Comparison of ENCODE assay signal across 9 mouse cellular contexts in genomic region chr1:60745664-60746063, GRCm38 (mm10). TPM values are rescaled to one million over a fixed set of nuclear protein-coding genes. Genes with fewer than 3 reads are reported as not detected.
DNase-seq lines count a peak whose midpoint lies in the region; ATAC-seq and TF ChIP-seq lines count a peak whose summit lies in the region.
"Had no signal": no experiment of that assay in that cellular context is flagged by ENCODE, and none has a peak within 500 bp of the region (broad histone marks: within the 10 kb centered on the region; RNA-seq: fewer than 3 reads in every experiment).

No protein-coding gene starts in this region.

- no peak for TF ChIP-seq EP300 in MEL (IDR thresholded peaks at IDR 0.05; ENCODE audit: low read depth in 1 of 2, low read length in 2 of 2)

- H3K36me3 ChIP-seq in heart, embryonic 10.5 days: no peaks in the 10 kb centered on the region
- no peaks in the 10 kb centered on the region for H3K36me3 ChIP-seq in MEL (ENCODE audit: control insufficient read depth in 1 of 2, insufficient read depth in 2 of 2, low read length in 2 of 2)
- no peaks in the 10 kb centered on the region for H3K36me3 ChIP-seq in heart, embryonic 13.5 days
- no peaks in the 10 kb centered on the region for H3K36me3 ChIP-seq in limb, embryonic 14.5 days (ENCODE audit: control insufficient read depth, insufficient read depth, low read length)
- H3K36me3 ChIP-seq in hindbrain, embryonic 10.5 days: no peaks in the 10 kb centered on the region
- no peaks in the 10 kb centered on the region for H3K36me3 ChIP-seq in midbrain, embryonic 10.5 days

- H3K4me2 ChIP-seq in heart, embryonic 13.5 days: no peak overlapping the region
- H3K4me2 ChIP-seq in limb, embryonic 14.5 days (replicated peaks; ENCODE audit: low read depth, low read length, severe bottlenecking): no peak overlapping the region

- ATAC-seq in heart, embryonic 13.5 days (ENCODE audit: extremely low read depth, insufficient number of reproducible peaks, low FRiP score, low TSS enrichment): no peak
- ATAC-seq in limb, embryonic 14.5 days (ENCODE audit: low FRiP score, low read depth): no peak; the same call in 1 of the 2 replicates

- no peaks in the 10 kb centered on the region for H3K27me3 ChIP-seq in heart, embryonic 10.5 days (ENCODE audit: insufficient read depth, poor library complexity, severe bottlenecking)
- no peaks in the 10 kb centered on the region for H3K27me3 ChIP-seq in MEL (ENCODE audit: control insufficient read depth in 1 of 2, insufficient read depth in 2 of 2, low read length in 2 of 2)
- no peaks in the 10 kb centered on the region for H3K27me3 ChIP-seq in heart, embryonic 13.5 days (replicated peaks)
- H3K27me3 ChIP-seq in limb, embryonic 14.5 days (ENCODE audit: control insufficient read depth, insufficient read depth, low read length): no peaks in the 10 kb centered on the region
- H3K27me3 ChIP-seq in hindbrain, embryonic 10.5 days (ENCODE audit: insufficient read depth, poor library complexity, severe bottlenecking): no peaks in the 10 kb centered on the region
- H3K27me3 ChIP-seq in midbrain, embryonic 10.5 days (ENCODE audit: low read depth, poor library complexity, severe bottlenecking): no peaks in the 10 kb centered on the region

- no peak for TF ChIP-seq RAD21 in MEL (IDR thresholded peaks at IDR 0.05; ENCODE audit: low read depth, low read length)

- H3K9ac ChIP-seq in MEL (ENCODE audit: control insufficient read depth, low read depth, low read length, poor library complexity, severe bottlenecking): no peak overlapping the region
- H3K9ac ChIP-seq in heart, embryonic 13.5 days: no peak overlapping the region
- H3K9ac ChIP-seq in limb, embryonic 14.5 days (ENCODE audit: low read depth, low read length, severe bottlenecking): no peak overlapping the region

- TF ChIP-seq POLR2A in MEL (IDR thresholded peaks at IDR 0.05; ENCODE audit: control insufficient read depth in 1 of 2, insufficient read depth in 1 of 2, low read depth in 1 of 2, low read length in 2 of 2, poor library complexity in 1 of 2): no peak
- no peak for TF ChIP-seq POLR2A in limb, embryonic 14.5 days (IDR thresholded peaks at IDR 0.05; ENCODE audit: borderline replicate concordance, extremely low read depth, insufficient read depth, insufficient read length)

- no peak for TF ChIP-seq CTCF in MEL (IDR thresholded peaks at IDR 0.05 in 2 of 3, conservative IDR thresholded peaks at IDR 0.05 in 1 of 3; ENCODE audit: control insufficient read depth in 1 of 3, insufficient read depth in 1 of 3, low read depth in 2 of 3, low read length in 3 of 3, poor library complexity in 1 of 3, severe bottlenecking in 1 of 3)

- peak; percentile 89 for DNase-seq in heart, adult 11 months
- DNase-seq in heart, embryonic 10.5 days (ENCODE audit: low spot score): no peak
- peak; percentile 7 for DNase-seq in MEL (ENCODE audit: low read depth, low spot score)
- peak; percentile 70 for DNase-seq in limb, embryonic 14.5 days (ENCODE audit: low spot score)
- DNase-seq in hindbrain, embryonic 10.5 days (ENCODE audit: low spot score): no peak
- no peak for DNase-seq in MN1 (ENCODE audit: low spot score)
- no peak for DNase-seq in midbrain, embryonic 10.5 days (ENCODE audit: low spot score)
- DNase-seq: midbrain, embryonic 14.5 days had no signal

- no peak overlapping the region for H3K27ac ChIP-seq in heart, embryonic 10.5 days
- no peak overlapping the region for H3K27ac ChIP-seq in MEL (ENCODE audit: control insufficient read depth, low read depth, low read length)
- H3K27ac ChIP-seq in heart, embryonic 13.5 days (replicated peaks): peak overlapping the region; percentile 67; the same call in 1 of the 2 replicates
- H3K27ac ChIP-seq in limb, embryonic 14.5 days (replicated peaks; ENCODE audit: low read depth, low read length): no peak overlapping the region; the same call in 1 of the 2 replicates
- no peak overlapping the region for H3K27ac ChIP-seq in hindbrain, embryonic 10.5 days
- no peak overlapping the region for H3K27ac ChIP-seq in midbrain, embryonic 10.5 days (replicated peaks)

- H3K4me1 ChIP-seq in heart, embryonic 10.5 days: peaks cover 8% of the 10 kb centered on the region; the same call in 1 of the 2 replicates
- no peaks in the 10 kb centered on the region for H3K4me1 ChIP-seq in MEL (ENCODE audit: control insufficient read depth in 1 of 2, insufficient read depth in 2 of 2, low read length in 2 of 2)
- peaks cover 20% of the 10 kb centered on the region for H3K4me1 ChIP-seq in heart, embryonic 13.5 days
- peaks cover 11% of the 10 kb centered on the region for H3K4me1 ChIP-seq in limb, embryonic 14.5 days (ENCODE audit: control insufficient read depth, insufficient read depth, low read length)
- H3K4me1 ChIP-seq in hindbrain, embryonic 10.5 days (replicated peaks): no peaks in the 10 kb centered on the region
- H3K4me1 ChIP-seq in midbrain, embryonic 10.5 days: no peaks in the 10 kb centered on the region

- no peaks in the 10 kb centered on the region for H3K79me2 ChIP-seq in MEL (ENCODE audit: control insufficient read depth, insufficient read depth, low read length, poor library complexity)

- no peaks in the 10 kb centered on the region for H3K9me3 ChIP-seq in heart, embryonic 10.5 days
- H3K9me3 ChIP-seq in MEL (replicated peaks; ENCODE audit: insufficient read depth, low read length): no peaks in the 10 kb centered on the region
- H3K9me3 ChIP-seq in heart, embryonic 13.5 days: no peaks in the 10 kb centered on the region
- H3K9me3 ChIP-seq in limb, embryonic 14.5 days (ENCODE audit: control insufficient read depth, low read length): no peaks in the 10 kb centered on the region
- H3K9me3 ChIP-seq in hindbrain, embryonic 10.5 days: no peaks in the 10 kb centered on the region
- H3K9me3 ChIP-seq in midbrain, embryonic 10.5 days (replicated peaks): no peaks in the 10 kb centered on the region

- no peak overlapping the region for H3K4me3 ChIP-seq in heart, embryonic 10.5 days
- no peak overlapping the region for H3K4me3 ChIP-seq in MEL (ENCODE audit: control insufficient read depth in 1 of 2, insufficient read depth in 1 of 2, low read depth in 2 of 2, low read length in 2 of 2)
- no peak overlapping the region for H3K4me3 ChIP-seq in heart, embryonic 13.5 days
- no peak overlapping the region for H3K4me3 ChIP-seq in limb, embryonic 14.5 days (replicated peaks; ENCODE audit: low read length)
- H3K4me3 ChIP-seq in hindbrain, embryonic 10.5 days: no peak overlapping the region
- no peak overlapping the region for H3K4me3 ChIP-seq in midbrain, embryonic 10.5 days

- 74% methylated on average over 7 of the region's 7 CpGs for WGBS in heart, embryonic 10.5 days
- 65% methylated on average over 7 of the region's 7 CpGs for WGBS in heart, embryonic 13.5 days
- 35% methylated on average over 7 of the region's 7 CpGs for WGBS in limb, embryonic 14.5 days
- WGBS in hindbrain, embryonic 10.5 days: 84% methylated on average over 7 of the region's 7 CpGs
- 84% methylated on average over 7 of the region's 7 CpGs for WGBS in midbrain, embryonic 10.5 days

TF ChIP-seq in MEL, 35 proteins besides CTCF, POLR2A, EP300 and RAD21:
- TF ChIP-seq TCF12 (IDR thresholded peaks at IDR 0.05; ENCODE audit: low read depth, low read length) (no peak), MAFK (IDR thresholded peaks at IDR 0.05; ENCODE audit: borderline replicate concordance, low read depth, low read length) (no peak), TBP (IDR thresholded peaks at IDR 0.05; ENCODE audit: low read depth, low read length) (no peak), KAT2A (conservative IDR thresholded peaks at IDR 0.05; ENCODE audit: low read depth, low read length) (no peak), JUND (IDR thresholded peaks at IDR 0.05; ENCODE audit: low read depth, low read length) (no peak)

RNA-seq across cellular contexts. Expression of gene Cd28, which starts 29.1 kb away (rescaled TPM):
- polyA plus RNA-seq in heart, embryonic 10.5 days (2016; fragmentation: Nextera tagmentation; extraction: Ambion mirVana): 0.16 TPM in 2 replicates
- not detected in 2 replicates for total RNA-seq in MEL (2012; rRNA removed)
- not detected for polyA plus RNA-seq in MEL (2012; ENCODE audit: insufficient read depth in 1 of 2, insufficient read length in 2 of 2, low read depth in 1 of 2, low replicate concordance in 2 of 2, missing spikeins in 1 of 2)
- 0.25 and 0.31 TPM in 2 replicates for polyA plus RNA-seq in heart, embryonic 13.5 days (2015; fragmentation: Nextera tagmentation; extraction: Ambion mirVana)
- polyA plus RNA-seq in limb, embryonic 14.5 days (2012; rRNA removed): 0.24 and 0.45 TPM in 2 replicates
- 0.25 and 0.57 TPM in 2 replicates for polyA plus RNA-seq in limb, embryonic 14.5 days (2014; fragmentation: Nextera tagmentation; extraction: Ambion mirVana)
- polyA plus RNA-seq in hindbrain, embryonic 10.5 days (2016; fragmentation: Nextera tagmentation; extraction: Ambion mirVana): 0.03 and 0.10 TPM in 2 replicates
- 0.06 and 0.20 TPM in 2 replicates for polyA plus RNA-seq in midbrain, embryonic 10.5 days (2016; fragmentation: Nextera tagmentation; extraction: Ambion mirVana)

Comparison
In these comparisons a context has a peak if more than half of its experiments do, and no peak if none do; other contexts are left out.
1. DNase-seq: peak in heart, adult 11 months (single experiment), MEL (single experiment) and limb, embryonic 14.5 days (single experiment); none in heart, embryonic 10.5 days (single experiment), hindbrain, embryonic 10.5 days (single experiment), MN1 (single experiment) and midbrain, embryonic 10.5 days (single experiment).